Mouse (Mus musculus) adrenal gland, adult 2 months (tissue): Measurements from ENCODE around the gene Asnsd1. TPM values are rescaled to one million over a fixed set of nuclear protein-coding genes. Genes with fewer than 3 reads are reported as not detected.
"Not testable (repeated sequence)": the region's sequence is repeated elsewhere in the genome, so short reads cannot be mapped to it uniquely, and the experiment has no call there.

ENCODE experiments used
- DNase-seq: peaks from one replicate; pipeline ENCODE4 v3.0.0; 2021
- long read RNA-seq: library from polyadenylated mRNA; stranded (forward); transcript quantifications from one replicate; pipeline ENCODE4 v2.0.0, GENCODE M21; 2021
- polyA plus RNA-seq: library from polyadenylated mRNA; depleted of rRNA; stranded (reverse); fragments of >200 nt; gene quantifications from 2 replicates; pipeline ENCODE4 v1.2.3, GENCODE M21; 2012; rRNA removed
- total RNA-seq, 2 experiments: library from RNA; stranded (reverse); gene quantifications; 2 replicates each; pipeline ENCODE4 v1.2.3; 2021

The Asnsd1 gene
- 10 to 100 TPM; 22.0 to 29.8 TPM for total RNA-seq
- 0.96 and 1.0 TPM in 2 replicates for polyA plus RNA-seq
- long read RNA-seq, transcript Asnsd1-201 (6 exons, 2,442 nt) = major isoform, 32 of 35 reads
- long read RNA-seq, partial matches to known transcripts = 0 of 35 reads
- long read RNA-seq, other reads (novel, unspliced or antisense) = 1 of 35 reads

GRCm38 (mm10) chr1:53352327-53353261 is at the start of gene Asnsd1, which contains the start of the genes Asdurf and Gm28551:
Gene Asnsd1 (minus strand): TSS chr1:53352752.
Gene Asdurf (minus strand): TSS chr1:53352619.
Gene Gm28551 (minus strand): TSS chr1:53352667.
- DNase-seq = peak; percentile 99

DNA sequence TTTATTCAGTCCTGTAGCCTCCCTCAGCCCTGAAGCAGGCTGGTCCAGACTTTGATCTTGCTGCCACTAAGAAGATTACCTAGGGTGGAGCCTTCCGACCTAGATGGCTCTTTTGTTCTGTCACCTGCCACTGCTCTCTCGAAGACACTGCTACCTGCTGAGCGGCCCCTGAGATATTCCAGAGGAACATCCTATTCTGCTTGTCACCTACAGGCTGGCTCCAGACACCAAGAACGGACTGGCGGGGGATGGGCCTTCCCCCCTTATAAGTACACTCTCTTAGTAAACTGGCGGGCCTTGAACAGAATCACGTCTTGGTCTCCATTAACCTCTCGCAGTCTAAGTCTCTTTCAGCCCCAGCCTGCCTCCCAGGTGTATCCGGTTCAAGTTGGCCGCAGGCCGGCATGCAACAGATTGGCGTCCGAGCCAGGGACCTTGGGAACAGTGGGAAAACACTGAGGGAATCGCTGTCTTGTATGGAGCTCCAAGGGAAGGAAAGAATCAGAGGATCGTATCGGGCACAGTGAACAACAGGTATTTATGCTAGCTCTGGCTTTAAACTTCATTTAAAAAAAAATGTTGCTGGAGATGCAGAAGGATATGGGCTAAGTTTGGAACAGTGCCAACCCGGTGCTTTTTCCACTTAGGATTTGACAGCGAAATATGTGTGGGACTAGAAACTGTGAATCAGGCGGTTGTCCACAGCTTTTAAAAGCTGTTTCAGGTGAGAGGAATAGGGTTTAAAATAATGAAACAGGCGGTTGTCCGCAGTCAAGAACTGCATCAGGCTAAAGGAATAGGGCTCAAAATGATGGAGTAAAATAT is 41.6 kb upstream of the Asnsd1 start:
- peak; percentile 19 for DNase-seq

GRCm38 (mm10) chr1:53388762-53389161 is 36.2 kb upstream of the Asnsd1 start:
- DNase-seq = no peak

- DNase-seq = peak; percentile 18
These were observed 31.6 kb upstream of the Asnsd1 start for GRCm38 (mm10) chr1:53384085-53384688.

- no peak for DNase-seq
These were observed 25.2 kb upstream of the Asnsd1 start for GRCm38 (mm10) chr1:53377731-53378130.

- DNase-seq = not testable (repeated sequence)
These were observed 23.4 kb upstream of the Asnsd1 start for GRCm38 (mm10) chr1:53375965-53376364.

DNA sequence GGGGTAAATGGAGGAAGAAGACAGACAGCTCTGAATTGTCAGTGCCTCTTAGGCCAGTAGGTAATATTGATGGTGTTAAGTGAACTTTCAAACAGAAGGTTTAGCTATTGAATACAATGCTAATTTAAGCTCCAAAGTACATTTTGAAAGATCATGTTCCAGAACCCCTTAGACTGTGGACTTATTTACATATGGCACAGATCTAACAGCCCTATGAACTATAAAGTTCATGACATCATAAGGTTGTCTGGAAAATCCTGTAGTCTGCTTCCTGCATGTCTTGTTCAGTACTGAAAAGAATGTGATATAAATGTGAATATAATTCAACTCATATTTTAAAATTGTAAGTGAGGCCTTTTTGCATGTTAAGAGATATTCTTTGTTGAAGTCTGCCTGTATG is 6.4 kb upstream of the Asnsd1 start:
- no peak for DNase-seq

DNA sequence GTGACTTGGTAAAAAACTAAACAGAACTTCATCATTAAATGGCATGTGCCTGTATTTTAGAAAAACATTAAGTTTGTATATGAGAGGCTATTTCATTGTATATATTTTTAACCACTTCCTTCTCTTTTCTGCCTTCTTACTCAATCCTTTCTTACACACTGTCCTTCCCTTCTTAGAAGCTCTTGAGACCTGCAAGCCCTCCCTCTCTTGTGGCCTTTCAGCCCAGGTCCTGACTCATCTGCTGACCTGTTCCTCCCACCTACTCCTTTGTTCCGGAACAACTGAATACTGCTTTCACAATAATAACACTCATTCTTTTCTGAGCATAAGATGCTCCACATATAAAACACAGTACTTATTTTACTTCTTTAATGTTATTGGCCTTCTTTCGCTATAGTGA is 11.5 kb downstream of the Asnsd1 start:
- no peak for DNase-seq

GRCm38 (mm10) chr1:53337403-53337802 is 15.1 kb downstream of the Asnsd1 start:
- DNase-seq = not testable (repeated sequence)

DNA sequence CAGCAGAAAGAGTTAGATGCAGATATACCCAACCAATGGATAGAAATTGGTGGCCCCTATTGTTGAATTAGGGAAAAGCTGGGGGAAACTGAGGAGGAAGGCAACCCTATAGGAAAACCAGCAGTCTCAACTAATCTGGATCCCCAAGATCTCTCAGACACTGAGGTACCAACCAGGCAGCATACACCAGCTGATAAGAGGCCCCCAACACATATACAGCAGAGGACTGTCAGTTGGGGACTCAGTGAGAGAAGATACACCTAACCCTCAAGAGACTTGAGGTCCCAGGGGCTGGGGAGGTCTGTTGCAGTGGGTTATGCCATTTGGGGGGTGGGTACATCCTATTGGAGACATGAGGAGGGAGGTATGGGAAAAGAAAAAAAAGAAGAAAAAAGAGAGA is 17.1 kb downstream of the Asnsd1 start:
- DNase-seq = no peak

- not testable (repeated sequence) for DNase-seq
These were observed 19.0 kb downstream of the Asnsd1 start for GRCm38 (mm10) chr1:53333527-53333926.

DNA sequence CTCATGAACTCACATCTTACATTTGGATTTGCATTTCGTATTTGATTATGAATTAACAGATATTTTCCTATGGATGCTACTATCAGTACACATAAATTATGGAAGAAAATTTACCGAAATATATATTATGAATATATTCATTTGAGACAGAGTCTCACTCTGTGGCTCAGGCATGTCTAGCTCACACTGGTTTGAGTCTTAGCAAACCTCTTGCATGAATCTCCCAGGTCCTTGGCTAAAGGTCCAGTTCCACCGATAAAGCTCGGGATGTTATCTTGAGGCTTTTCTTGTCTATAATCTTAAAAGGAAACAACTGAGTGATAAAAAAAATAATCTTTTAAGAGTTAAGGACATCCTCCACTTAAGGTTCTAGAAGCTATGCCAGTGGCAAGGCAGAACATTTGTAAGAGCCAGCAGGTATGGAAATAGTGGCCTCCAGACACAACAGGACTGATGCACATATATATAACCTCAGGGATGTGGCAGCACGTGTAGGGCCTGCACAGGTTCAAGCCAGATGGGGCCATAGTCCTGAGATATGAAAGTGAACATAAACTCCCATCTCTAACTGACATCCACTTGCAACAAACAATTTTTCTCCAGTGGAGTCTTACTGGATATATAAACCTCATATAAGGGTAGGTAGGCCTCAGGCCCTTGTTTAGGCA is 27.6 kb downstream of the Asnsd1 start:
- DNase-seq = no peak

DNA sequence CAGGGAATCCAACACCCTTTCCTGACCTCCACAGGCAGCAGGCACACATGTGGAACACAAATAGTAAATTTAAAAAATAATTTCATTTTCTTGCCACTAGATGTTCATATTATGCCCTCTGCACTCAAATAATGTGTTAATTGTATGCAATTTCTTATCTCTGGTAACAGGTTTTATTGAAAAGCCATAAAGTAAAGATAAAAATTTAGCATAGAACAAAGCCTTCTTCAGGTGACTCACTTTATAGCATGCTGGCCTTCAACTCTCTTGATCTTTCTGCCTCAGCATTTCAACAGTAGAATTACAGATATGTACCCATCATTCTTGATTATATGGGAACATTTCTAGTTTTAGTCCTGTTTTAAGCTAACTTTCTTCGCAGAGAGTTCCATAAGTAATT is 28.3 kb downstream of the Asnsd1 start:
- no peak for DNase-seq

- DNase-seq = no peak
These were observed 29.3 kb downstream of the Asnsd1 start for GRCm38 (mm10) chr1:53323254-53323653.

GRCm38 (mm10) chr1:53321662-53322344 is 30.7 kb downstream of the Asnsd1 start:
- no peak for DNase-seq

- peak; percentile 92 for DNase-seq
These were observed 39.3 kb downstream of the Asnsd1 start, which contains the start of gene Osgepl1 for GRCm38 (mm10) chr1:53312989-53313967. Gene Osgepl1 (plus strand): TSS chr1:53313624.

GRCm38 (mm10) chr1:53300506-53300905 is 52.0 kb downstream of the Asnsd1 start:
- DNase-seq = peak; percentile 26

- DNase-seq = peak; percentile 98
These were observed 55.8 kb downstream of the Asnsd1 start, which contains the start of the genes Pms1, Ormdl1 and Gm28778 for GRCm38 (mm10) chr1:53296581-53297383. Gene Pms1 (minus strand): TSS chr1:53297018. Gene Ormdl1 (plus strand): TSS chr1:53297095. Gene Gm28778 (plus strand): TSS chr1:53297111.
